ENCODE assay signal across 1 mouse cellular context in genomic region chr17:34590154-34590987, GRCm38 (mm10).
TF ChIP-seq lines count a peak whose summit lies in the region.

No protein-coding gene starts in this region.

TF ChIP-seq in MEL, 35 proteins besides CTCF, POLR2A, EP300 and RAD21:
- TF ChIP-seq POLR2AphosphoS5 (IDR thresholded peaks at IDR 0.05; ENCODE audit: borderline replicate concordance, low read depth, low read length): no peak
- no peak for TF ChIP-seq JUND (IDR thresholded peaks at IDR 0.05; ENCODE audit: low read depth, low read length)
- TF ChIP-seq ZNF384 (IDR thresholded peaks at IDR 0.05; ENCODE audit: low read depth, low read length): no peak
- TF ChIP-seq CHD1 (IDR thresholded peaks at IDR 0.05; ENCODE audit: low read depth, low read length): no peak
- no peak for TF ChIP-seq E2F4 (IDR thresholded peaks at IDR 0.05; ENCODE audit: borderline replicate concordance, low read depth, low read length)
- no peak for TF ChIP-seq CHD2 (IDR thresholded peaks at IDR 0.05; ENCODE audit: low read length)
- TF ChIP-seq TCF12 (IDR thresholded peaks at IDR 0.05; ENCODE audit: low read depth, low read length): no peak
- TF ChIP-seq GABPA (IDR thresholded peaks at IDR 0.05; ENCODE audit: low read depth, low read length): no peak
- TF ChIP-seq SMC3 (IDR thresholded peaks at IDR 0.05; ENCODE audit: low read depth, low read length): no peak
- no peak for TF ChIP-seq ZKSCAN1 (IDR thresholded peaks at IDR 0.05; ENCODE audit: low read depth, low read length)
- TF ChIP-seq MXI1 (IDR thresholded peaks at IDR 0.05; ENCODE audit: low read depth, low read length): no peak
- TF ChIP-seq MYC (IDR thresholded peaks at IDR 0.05; ENCODE audit: low read depth, low read length): no peak
- TF ChIP-seq POLR2AphosphoS2 (IDR thresholded peaks at IDR 0.05; ENCODE audit: low read length): no peak
- TF ChIP-seq NRF1 (IDR thresholded peaks at IDR 0.05; ENCODE audit: insufficient read depth, low read depth, low read length, poor library complexity, severe bottlenecking): no peak
- no peak for TF ChIP-seq USF2 (IDR thresholded peaks at IDR 0.05; ENCODE audit: borderline replicate concordance in 1 of 2, insufficient read depth in 1 of 2, low read depth in 1 of 2, low read length in 2 of 2)
- no peak for TF ChIP-seq RCOR1 (IDR thresholded peaks at IDR 0.05; ENCODE audit: low read depth, low read length)
- TF ChIP-seq ELF1 (IDR thresholded peaks at IDR 0.05; ENCODE audit: low read depth, low read length): no peak
